Comparison of ENCODE assay signal across 9 mouse cellular contexts in genomic region chr6:81987010-81987409, GRCm38 (mm10). TPM values are rescaled to one million over a fixed set of nuclear protein-coding genes. Genes with fewer than 3 reads are reported as not detected.
DNase-seq lines count a peak whose midpoint lies in the region; ATAC-seq and TF ChIP-seq lines count a peak whose summit lies in the region.
"Had no signal": no experiment of that assay in that cellular context is flagged by ENCODE, and none has a peak within 500 bp of the region (broad histone marks: within the 10 kb centered on the region; RNA-seq: fewer than 3 reads in every experiment).

No protein-coding gene starts in this region.

- H3K27ac ChIP-seq in forebrain, embryonic 13.5 days = no peak overlapping the region
- H3K27ac ChIP-seq in testis, adult 2 months (ENCODE audit: control insufficient read depth, insufficient read depth, low read depth, low read length) = no peak overlapping the region
- H3K27ac ChIP-seq: embryonic facial prominence, embryonic 15.5 days had no signal

- TF ChIP-seq POLR2A in testis, adult 2 months (IDR thresholded peaks at IDR 0.05; ENCODE audit: control insufficient read depth, low read depth, low read length) = no peak

- no peak overlapping the region for H3K4me3 ChIP-seq in E14TG2a.4 (replicated peaks; ENCODE audit: low read length)
- H3K4me3 ChIP-seq in forebrain, embryonic 13.5 days = no peak overlapping the region
- H3K4me3 ChIP-seq in testis, adult 2 months (ENCODE audit: control insufficient read depth, low read depth, low read length) = no peak overlapping the region
- H3K4me3 ChIP-seq: embryonic facial prominence, embryonic 15.5 days had no signal

- TF ChIP-seq CTCF in E14TG2a.4 (conservative IDR thresholded peaks at IDR 0.05; ENCODE audit: low read length) = peak; percentile 48
- peak; percentile 67; the same call in 1 of the 2 replicates for TF ChIP-seq CTCF in testis, adult 2 months (IDR thresholded peaks at IDR 0.05; ENCODE audit: control insufficient read depth, insufficient read depth, insufficient replicate concordance, low read depth, low read length)

- H3K27me3 ChIP-seq in E14TG2a.4 (ENCODE audit: insufficient read depth, low read length) = 0 out of 2 replicates have a peak, but pooled peaks cover 12% of the 10 kb centered on the region
- no peaks in the 10 kb centered on the region for H3K27me3 ChIP-seq in forebrain, embryonic 13.5 days
- no peaks in the 10 kb centered on the region for H3K27me3 ChIP-seq in testis, adult 2 months (ENCODE audit: control insufficient read depth, insufficient read depth, low read length)
- H3K27me3 ChIP-seq: embryonic facial prominence, embryonic 15.5 days had no signal

- peak; percentile 76 for ATAC-seq in forebrain, embryonic 13.5 days
- peak; percentile 79 for ATAC-seq in neutrophil, adult 5-6 weeks (ENCODE audit: extremely low read depth, insufficient number of reproducible peaks, low FRiP score, poor library complexity, severe bottlenecking)

- no peak overlapping the region for H3K4me2 ChIP-seq in forebrain, embryonic 13.5 days
- H3K4me2 ChIP-seq: embryonic facial prominence, embryonic 15.5 days had no signal

- H3K9me3 ChIP-seq in E14TG2a.4 (ENCODE audit: low read length) = no peaks in the 10 kb centered on the region
- H3K9me3 ChIP-seq in forebrain, embryonic 13.5 days (replicated peaks) = no peaks in the 10 kb centered on the region
- H3K9me3 ChIP-seq: embryonic facial prominence, embryonic 15.5 days had no signal

- intact Hi-C loops in heart, postnatal 25 days (cut with DNase I) = loop anchor here (5.0 kb wide), 2 partner anchors 55 to 615 kb away; partner anchors contain the start of gene Eva1a

- H3K36me3 ChIP-seq in E14TG2a.4 (ENCODE audit: insufficient read depth, low read length) = no peaks in the 10 kb centered on the region
- no peaks in the 10 kb centered on the region for H3K36me3 ChIP-seq in forebrain, embryonic 13.5 days (ENCODE audit: poor library complexity, severe bottlenecking)
- H3K36me3 ChIP-seq in testis, adult 2 months (ENCODE audit: control insufficient read depth, insufficient read depth, low read length) = no peaks in the 10 kb centered on the region
- H3K36me3 ChIP-seq: embryonic facial prominence, embryonic 15.5 days had no signal

- H3K9ac ChIP-seq in forebrain, embryonic 13.5 days = no peak overlapping the region
- H3K9ac ChIP-seq: embryonic facial prominence, embryonic 15.5 days had no signal

- peak; percentile 50 for DNase-seq in c-Kit-positive CD71-negative TER-119-negative erythroid progenitor cells, embryonic 14.5 days (ENCODE audit: low read depth)
- peak; percentile 45 for DNase-seq in heart, postnatal 25 days (ENCODE audit: low spot score)
- DNase-seq in kidney, postnatal 4 days = peak; percentile 89 to 92
- DNase-seq in lung, adult 18-20 months = peak; percentile 86 to 90

- peaks cover 11% of the 10 kb centered on the region; the same call in 1 of the 2 replicates for H3K4me1 ChIP-seq in E14TG2a.4 (replicated peaks; ENCODE audit: low read depth, low read length)
- peaks cover 12% of the 10 kb centered on the region for H3K4me1 ChIP-seq in forebrain, embryonic 13.5 days
- peaks cover 11% of the 10 kb centered on the region for H3K4me1 ChIP-seq in testis, adult 2 months (ENCODE audit: control insufficient read depth, insufficient read depth, low read length)

- WGBS in forebrain, embryonic 13.5 days = under 1% methylated on average over 9 of the region's 9 CpGs

RNA-seq across cellular contexts. Expression of gene Mrpl19, which starts 21.3 kb away (rescaled TPM):
- 50.1 and 52.2 TPM in 2 replicates for polyA plus RNA-seq in forebrain, embryonic 13.5 days (2015; fragmentation: Nextera tagmentation; extraction: Ambion mirVana)
- 10 to 100 TPM; 43.6 to 46.4 TPM for total RNA-seq in heart, postnatal 25 days (2021)
- total RNA-seq in neutrophil, adult 5-6 weeks (2017) = 8.0 and 20.7 TPM in 2 replicates
- polyA plus RNA-seq in testis, adult 2 months (2012; rRNA removed) = 1.2 and 2.1 TPM in 2 replicates

RNA-seq across cellular contexts. Expression of gene Eva1a, which starts 53.8 kb away (rescaled TPM):
- 1.2 and 1.9 TPM in 2 replicates for polyA plus RNA-seq in forebrain, embryonic 13.5 days (2015; fragmentation: Nextera tagmentation; extraction: Ambion mirVana)
- total RNA-seq in heart, postnatal 25 days (2021) = 1 to 10 TPM; 1.9 to 2.9 TPM
- not detected in 2 replicates for total RNA-seq in neutrophil, adult 5-6 weeks (2017)
- polyA plus RNA-seq in testis, adult 2 months (2012; rRNA removed) = 0.80 and 1.2 TPM in 2 replicates
